ENCODE assay signal across 8 mouse cellular contexts in genomic region chr3:133672742-133673447, GRCm38 (mm10).
DNase-seq lines count a peak whose midpoint lies in the region; ATAC-seq lines count a peak whose summit lies in the region.

No protein-coding gene starts in this region.

- DNase-seq in adrenal gland, adult (ENCODE audit: inconsistent age in 2 of 2, low spot score in 1 of 2) = peak; percentile 63 to 72
- no peak for DNase-seq in adrenal gland, postnatal 4 days (ENCODE audit: low spot score in 2 of 2)
- DNase-seq in testis, postnatal 10 days (ENCODE audit: low spot score) = peak; percentile 45
- no peak for DNase-seq in testis, postnatal 14 days (ENCODE audit: low spot score)
- DNase-seq in left cerebral cortex, postnatal 36 days (ENCODE audit: low spot score in 2 of 2) = peak; percentile 50 to 52
- no peak for DNase-seq in ovary, adult 18-20 months (ENCODE audit: low spot score)
- no peak for DNase-seq in ovary, postnatal 14 days (ENCODE audit: low spot score)

- 54% methylated on average over 10 of the region's 10 CpGs for WGBS in heart, embryonic 11.5 days (ENCODE audit: insufficient replicate concordance)

- H3K4me1 ChIP-seq in heart, embryonic 11.5 days (ENCODE audit: control insufficient read depth, insufficient read depth, low read length) = no peaks in the 10 kb centered on the region

- no peaks in the 10 kb centered on the region for H3K27me3 ChIP-seq in heart, embryonic 11.5 days (ENCODE audit: control insufficient read depth, insufficient read depth, low read length)

- ATAC-seq in heart, embryonic 11.5 days (replicated peaks; ENCODE audit: insufficient number of reproducible peaks, low FRiP score, low TSS enrichment) = peak; percentile 52; the same call in 1 of the 2 replicates

- H3K9me3 ChIP-seq in heart, embryonic 11.5 days (replicated peaks; ENCODE audit: control insufficient read depth, low read length) = no peaks in the 10 kb centered on the region

- no peak overlapping the region for H3K4me3 ChIP-seq in heart, embryonic 11.5 days (ENCODE audit: low read depth, low read length)

- H3K27ac ChIP-seq in heart, embryonic 11.5 days (ENCODE audit: low read depth, low read length) = no peak overlapping the region

- no peaks in the 10 kb centered on the region for H3K36me3 ChIP-seq in heart, embryonic 11.5 days (ENCODE audit: control insufficient read depth, insufficient read depth, low read length)

- intact Hi-C loops in left cerebral cortex, postnatal 36 days (cut with DNase I) = no loop called here

- no peak overlapping the region for H3K9ac ChIP-seq in heart, embryonic 11.5 days (ENCODE audit: low read depth, low read length)

- H3K4me2 ChIP-seq in heart, embryonic 11.5 days = no peak overlapping the region

Comparison
In these comparisons a context has a peak if more than half of its experiments do, and no peak if none do; other contexts are left out.
1. DNase-seq: peak in adrenal gland, adult (2 of 2), testis, postnatal 10 days (single experiment) and left cerebral cortex, postnatal 36 days (2 of 2); none in adrenal gland, postnatal 4 days (0 of 2), testis, postnatal 14 days (single experiment), ovary, adult 18-20 months (single experiment) and ovary, postnatal 14 days (single experiment).